27 mouse cellular contexts compared by ENCODE assay signal in genomic region chr3:56724991-56725390, GRCm38 (mm10).
"Had no signal": no experiment of that assay in that cellular context is flagged by ENCODE, and none has a peak within 500 bp of the region (broad histone marks: within the 10 kb centered on the region; RNA-seq: fewer than 3 reads in every experiment).

No protein-coding gene starts in this region.

- H3K4me1 ChIP-seq: heart, embryonic 13.5 days; heart, embryonic 15.5 days; intestine, embryonic 15.5 days; limb, embryonic 13.5 days; limb, embryonic 15.5 days; liver, embryonic 12.5 days had no signal

- H3K4me3 ChIP-seq: heart, adult 2 months; heart, embryonic 13.5 days; heart, embryonic 15.5 days; intestine, embryonic 15.5 days; layer of hippocampus, adult 2 months; limb, embryonic 13.5 days; limb, embryonic 15.5 days; liver, embryonic 12.5 days had no signal

- DNase-seq: gastrocnemius, postnatal 14 days; gastrocnemius, postnatal 36 days; heart, adult 11 months; heart, adult 2 months; heart, postnatal 14 days; heart, postnatal 36 days; kidney, adult 18-20 months; kidney, adult 8-10 months; kidney, postnatal 10 days; kidney, postnatal 25 days; kidney, postnatal 4 days; layer of hippocampus, adult 9-11 months; layer of hippocampus, postnatal 36 days; left cerebral cortex, postnatal 4 days had no signal

- H3K4me2 ChIP-seq: heart, embryonic 11.5 days; heart, embryonic 13.5 days; heart, embryonic 15.5 days; hindbrain, embryonic 14.5 days; intestine, embryonic 15.5 days; limb, embryonic 13.5 days; limb, embryonic 15.5 days; liver, embryonic 12.5 days had no signal

- H3K9me3 ChIP-seq: heart, embryonic 13.5 days; heart, embryonic 15.5 days; intestine, embryonic 15.5 days; limb, embryonic 13.5 days; limb, embryonic 15.5 days; liver, embryonic 12.5 days had no signal

- ATAC-seq: hindbrain, embryonic 16.5 days; inflammation-experienced regulatory T-cells, adult 6 months; intestine, embryonic 15.5 days; intestine, postnatal 0 days; liver, embryonic 12.5 days had no signal

- H3K27me3 ChIP-seq: heart, embryonic 13.5 days; heart, embryonic 15.5 days; intestine, embryonic 15.5 days; limb, embryonic 13.5 days; limb, embryonic 15.5 days; liver, embryonic 12.5 days had no signal

- H3K27ac ChIP-seq: heart, adult 2 months; heart, embryonic 13.5 days; heart, embryonic 15.5 days; hindbrain, embryonic 14.5 days; intestine, embryonic 15.5 days; layer of hippocampus, adult 2 months; limb, embryonic 13.5 days; limb, embryonic 15.5 days; liver, embryonic 12.5 days; liver, embryonic 14.5 days had no signal

- H3K36me3 ChIP-seq: heart, embryonic 13.5 days; heart, embryonic 15.5 days; intestine, embryonic 15.5 days; limb, embryonic 13.5 days; limb, embryonic 15.5 days; liver, embryonic 12.5 days had no signal

- H3K9ac ChIP-seq: heart, embryonic 13.5 days; heart, embryonic 15.5 days; hindbrain, embryonic 14.5 days; intestine, embryonic 15.5 days; limb, embryonic 13.5 days; limb, embryonic 15.5 days; liver, embryonic 12.5 days; liver, embryonic 14.5 days had no signal
